Mouse (Mus musculus): ENCODE data around the gene Elmo3. TPM values are rescaled to one million over a fixed set of nuclear protein-coding genes. Genes with fewer than 3 reads are reported as not detected.

The Elmo3 gene
- polyA plus RNA-seq (2021; fragmentation: Nextera tagmentation), result 0.30 and 0.51 TPM in 2 replicates
- long read RNA-seq, experiment 1, transcript Elmo3-201 (20 exons, 3,189 nt), result major isoform, 5 of 11 reads
- long read RNA-seq, experiment 1, partial matches to known transcripts, result 0 of 11 reads
- long read RNA-seq, experiment 1, other reads (novel, unspliced or antisense), result 6 of 11 reads
- long read RNA-seq, experiment 2, result 0 reads

DNA sequence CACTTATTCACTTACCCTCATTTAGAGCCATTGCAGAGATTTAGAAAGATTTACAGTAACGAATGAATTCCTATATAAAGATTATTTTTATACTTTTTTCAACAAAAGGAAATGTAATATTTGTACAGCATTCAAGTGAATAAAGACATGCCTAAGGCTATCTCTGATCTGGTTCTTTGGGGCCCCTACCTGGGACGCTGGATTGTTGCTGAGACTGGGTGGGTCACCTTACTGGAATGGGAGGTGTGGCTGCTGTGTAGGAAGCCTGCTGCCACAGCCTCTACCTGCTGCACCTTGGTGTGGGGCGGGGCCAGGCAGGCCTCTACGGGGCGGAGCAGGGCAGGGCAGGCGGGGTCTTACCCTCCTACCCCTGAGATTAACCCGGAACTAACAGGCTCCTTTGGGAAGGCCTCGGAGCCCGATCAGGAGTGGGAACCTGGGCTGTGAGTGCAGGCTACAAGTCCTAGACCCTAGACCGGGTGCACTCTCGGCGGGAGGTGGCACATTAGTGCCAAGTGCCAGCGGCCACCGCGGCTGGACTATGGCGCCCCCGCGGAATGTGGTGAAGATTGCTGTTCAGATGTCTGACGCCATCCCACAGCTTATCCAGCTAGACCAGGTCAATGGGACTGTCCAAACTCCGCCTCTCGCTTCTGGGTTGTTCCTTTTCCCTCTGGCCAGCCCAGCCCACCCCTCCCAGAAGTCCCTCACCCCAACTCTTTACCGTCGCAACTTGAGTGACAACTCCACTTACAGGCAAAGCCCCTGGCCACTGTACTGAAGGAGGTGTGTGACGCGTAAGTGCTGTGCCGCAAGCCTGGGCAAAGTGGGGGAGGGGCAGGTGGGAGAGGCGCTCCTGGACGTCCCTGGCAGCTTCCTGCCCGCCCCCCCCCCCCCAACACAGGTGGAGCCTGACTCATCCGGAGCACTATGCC is at the start of gene Elmo3:
TSS of gene Elmo3 (plus strand) at position 391 of the 935 bp plus-strand sequence.

DNA sequence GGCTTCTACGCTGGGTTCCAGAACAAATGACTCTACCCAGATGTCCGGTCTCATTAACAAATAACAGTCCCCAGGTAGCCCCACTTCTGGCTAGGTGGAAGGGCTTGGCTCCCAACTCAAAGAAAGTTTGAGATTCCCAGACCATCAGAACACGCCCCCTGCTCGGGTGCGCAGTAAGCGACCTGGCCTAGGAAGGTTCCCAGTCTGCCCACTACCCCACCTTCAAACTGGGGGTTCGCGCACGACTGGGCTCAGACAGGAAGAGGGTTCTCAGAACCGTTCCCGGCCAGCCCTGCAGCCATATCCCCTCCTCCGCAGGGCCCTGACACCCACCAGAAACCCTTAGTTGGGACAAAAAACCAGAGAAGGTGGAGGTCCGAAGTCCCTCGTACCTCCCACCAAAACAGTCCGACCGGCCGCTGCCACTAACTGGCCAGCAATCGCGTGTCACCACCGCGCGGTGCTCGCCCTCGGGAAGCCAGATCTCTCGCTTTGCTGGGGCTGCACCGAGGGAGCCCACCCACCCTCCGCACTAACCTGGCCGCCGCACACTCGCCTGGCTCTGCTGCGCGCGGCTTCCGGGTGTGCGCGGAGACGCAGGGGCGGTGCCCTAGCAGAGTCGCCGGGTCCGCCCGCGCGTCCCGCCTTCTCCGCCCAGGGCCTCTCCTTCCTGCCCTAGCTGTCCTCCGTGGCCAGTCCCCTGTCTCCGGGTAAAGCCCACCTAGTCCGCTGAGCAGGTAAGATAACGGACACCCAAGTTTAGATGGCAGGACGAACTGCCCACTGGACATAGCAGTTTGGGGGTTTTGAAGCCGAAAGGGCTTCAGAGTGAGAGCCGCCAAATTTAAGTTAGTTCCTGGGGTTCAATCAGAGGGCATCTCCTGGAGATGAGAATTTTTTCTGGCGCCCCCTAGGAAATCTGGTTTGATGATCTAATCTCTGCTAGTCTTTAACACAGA is 41.1 kb upstream of the Elmo3 start, which contains the start of the genes Tradd and Fbxl8:
TSS of gene Tradd (minus strand) at position 586 of the 959 bp plus-strand sequence.
TSS of gene Fbxl8 (plus strand) at position 625 of the 959 bp plus-strand sequence.

DNA sequence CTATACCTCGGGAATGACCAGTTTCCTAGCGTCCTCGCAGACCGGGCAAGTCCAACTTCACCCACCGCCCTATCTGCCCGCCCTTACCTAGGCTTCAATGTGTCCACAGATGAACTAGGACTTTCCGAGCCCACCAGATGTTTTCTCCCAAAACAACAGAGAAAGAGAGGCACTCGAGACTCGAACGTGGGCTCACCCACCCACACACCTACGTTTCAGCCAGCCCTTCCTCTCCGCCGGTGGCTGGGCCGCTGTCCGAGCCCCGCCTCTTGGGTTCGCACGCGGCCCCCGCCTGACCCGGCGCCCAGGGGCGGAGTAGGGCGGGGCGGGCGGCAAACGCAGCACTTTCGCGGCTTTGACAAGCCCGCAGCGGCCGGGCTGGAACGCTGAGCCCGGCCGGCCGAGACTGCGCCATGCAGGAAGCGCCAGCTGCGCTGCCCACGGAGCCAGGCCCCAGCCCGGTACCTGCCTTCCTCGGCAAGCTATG is 35.9 kb upstream of the Elmo3 start, which contains the start of gene Hsf4:
TSS of gene Hsf4 (plus strand) at position 341 of the 487 bp plus-strand sequence.

GRCm38 (mm10) chr8:105275840-105276239 is 29.6 kb upstream of the Elmo3 start, which contains the start of gene Nol3:
Gene Nol3 (plus strand): TSS chr8:105276140.

DNA sequence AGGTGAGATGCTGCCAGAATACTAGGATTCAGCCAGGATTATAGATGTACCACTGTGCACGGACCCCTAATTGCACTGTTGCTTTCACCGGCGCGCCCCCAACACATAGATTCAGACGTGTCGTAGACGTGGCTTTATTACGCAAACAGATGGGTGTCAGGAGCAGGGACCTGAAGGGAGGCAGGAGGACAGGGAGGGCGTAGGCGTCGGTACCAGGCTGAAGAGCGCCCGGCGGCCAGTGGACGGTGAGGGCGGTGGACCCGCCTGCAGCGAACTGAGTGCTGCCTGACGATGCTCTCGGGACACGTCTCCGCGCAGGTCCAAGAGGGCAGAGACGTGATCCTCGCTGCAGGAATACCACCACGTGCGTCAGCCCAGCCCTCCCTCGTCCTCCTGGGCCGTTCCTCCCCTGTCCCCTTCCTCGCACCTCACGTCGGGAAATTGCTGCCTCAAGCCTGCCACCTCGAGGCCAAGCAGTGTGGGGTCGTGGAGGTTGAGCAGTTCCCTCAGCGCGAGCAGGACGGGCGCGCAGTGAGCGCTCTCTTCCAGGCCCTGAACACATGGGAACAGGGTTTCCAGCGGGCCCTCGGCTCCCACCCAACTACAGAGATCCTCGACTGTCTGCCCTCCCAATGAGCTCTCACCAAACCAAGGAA is 15.5 kb upstream of the Elmo3 start, which contains the start of gene 4931428F04Rik:
TSS of gene 4931428F04Rik (minus strand) at position 60 of the 656 bp plus-strand sequence.

GRCm38 (mm10) chr8:105295895-105296573 is 9.4 kb upstream of the Elmo3 start, which contains the start of gene Exoc3l:
Gene Exoc3l (minus strand): TSS chr8:105296101.

DNA sequence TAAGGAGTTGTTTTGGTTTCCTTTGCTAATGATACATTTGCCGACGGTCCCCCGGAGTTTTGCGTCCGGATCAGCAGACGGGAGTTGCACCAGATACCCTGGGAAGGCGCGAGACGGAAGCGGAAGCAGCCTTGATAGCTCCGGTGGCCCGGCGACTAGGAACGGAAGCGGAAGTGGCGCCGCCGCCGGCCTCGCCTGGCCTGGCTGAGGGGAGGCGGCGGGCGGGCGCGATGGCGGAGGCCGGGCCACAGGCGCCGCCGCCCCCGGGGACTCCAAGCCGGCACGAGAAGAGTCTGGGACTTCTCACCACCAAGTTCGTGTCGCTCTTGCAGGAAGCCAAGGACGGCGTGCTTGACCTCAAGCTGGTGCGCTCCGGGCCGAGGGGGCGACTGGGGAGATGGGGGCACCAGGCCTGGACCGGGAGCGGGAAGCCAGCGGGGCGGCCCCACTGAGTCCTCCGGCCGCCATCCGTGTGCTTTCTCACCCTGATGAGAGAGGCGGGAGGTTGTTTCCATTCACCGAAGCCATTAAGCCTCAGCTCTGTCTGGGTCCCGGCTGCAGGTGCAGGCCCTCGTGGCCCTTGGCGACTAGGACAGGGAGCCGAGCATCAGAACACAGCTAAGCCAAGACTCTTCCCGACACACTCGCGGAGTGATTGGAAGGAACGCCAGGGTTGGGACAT is 7.7 kb upstream of the Elmo3 start, which contains the start of gene E2f4:
TSS of gene E2f4 (plus strand) at position 153 of the 682 bp plus-strand sequence.

DNA sequence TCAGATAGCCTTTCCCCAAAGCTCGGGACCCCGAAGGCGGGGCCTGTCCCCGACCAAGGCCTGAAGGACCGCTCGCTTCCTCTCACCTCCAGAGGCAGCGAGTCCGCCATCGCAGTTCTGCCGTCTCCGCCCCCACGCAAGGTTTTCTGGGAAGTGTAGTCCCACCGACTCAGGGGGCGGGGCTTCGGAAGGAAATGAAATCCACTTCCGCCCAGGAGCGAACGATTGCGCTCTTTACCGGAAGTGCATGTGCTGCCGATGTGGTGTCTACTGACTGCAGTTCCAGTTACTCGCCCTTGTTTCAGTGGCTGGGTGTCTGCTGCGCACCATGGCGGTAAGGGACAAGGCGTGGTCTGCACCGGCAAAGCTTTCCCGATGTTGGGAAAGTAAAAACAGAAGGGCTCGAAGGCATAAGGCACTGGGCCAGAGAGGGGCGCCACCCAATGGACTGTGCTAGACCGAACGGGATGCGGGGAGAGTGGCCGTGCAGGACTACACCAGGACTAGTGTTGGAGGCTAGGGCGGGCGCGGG is 20.8 kb downstream of the Elmo3 start, which contains the start of the genes Lrrc29 and Tmem208:
TSS of gene Lrrc29 (minus strand) at position 138 of the 532 bp plus-strand sequence.
TSS of gene Tmem208 (plus strand) at position 214 of the 532 bp plus-strand sequence.

GRCm38 (mm10) chr8:105347428-105348221 is 42.2 kb downstream of the Elmo3 start, which contains the start of gene Fhod1:
Gene Fhod1 (minus strand): TSS chr8:105347953.

GRCm38 (mm10) chr8:105348450-105349095 is 43.2 kb downstream of the Elmo3 start, which contains the start of gene Slc9a5:
Gene Slc9a5 (plus strand): TSS chr8:105348843.

Other genes starting within 250 kb of the Elmo3 start
- not detected in 2 replicates for gene Ces3b, start 221.8 kb upstream of the Elmo3 start, polyA plus RNA-seq (2021; fragmentation: Nextera tagmentation)
- gene Ces4a, start 173.8 kb upstream of the Elmo3 start, polyA plus RNA-seq (2021; fragmentation: Nextera tagmentation), result not detected in 2 replicates
- 8.5 and 10.8 TPM in 2 replicates for gene Cbfb, start 134.9 kb upstream of the Elmo3 start, polyA plus RNA-seq (2021; fragmentation: Nextera tagmentation)
- 22.2 and 27.3 TPM in 2 replicates for gene D230025D16Rik, start 80.5 kb upstream of the Elmo3 start, polyA plus RNA-seq (2021; fragmentation: Nextera tagmentation)
- 3.3 and 4.8 TPM in 2 replicates for gene B3gnt9, start 50.4 kb upstream of the Elmo3 start, polyA plus RNA-seq (2021; fragmentation: Nextera tagmentation)
- 8.4 and 9.6 TPM in 2 replicates for gene Tradd, start 41.0 kb upstream of the Elmo3 start, polyA plus RNA-seq (2021; fragmentation: Nextera tagmentation)
- gene Fbxl8, start 41.0 kb upstream of the Elmo3 start, polyA plus RNA-seq (2021; fragmentation: Nextera tagmentation), result 1.7 and 2.3 TPM in 2 replicates
- 3.0 and 10.1 TPM in 2 replicates for gene Hsf4, start 35.8 kb upstream of the Elmo3 start, polyA plus RNA-seq (2021; fragmentation: Nextera tagmentation)
- 24.6 and 25.1 TPM in 2 replicates for gene Nol3, start 29.5 kb upstream of the Elmo3 start, polyA plus RNA-seq (2021; fragmentation: Nextera tagmentation)
- gene 4931428F04Rik, start 15.7 kb upstream of the Elmo3 start, polyA plus RNA-seq (2021; fragmentation: Nextera tagmentation), result 11.4 and 13.1 TPM in 2 replicates
- gene Exoc3l, start 9.5 kb upstream of the Elmo3 start, polyA plus RNA-seq (2021; fragmentation: Nextera tagmentation), result 3.5 and 4.2 TPM in 2 replicates
- 6.2 and 34.8 TPM in 2 replicates for gene E2f4, start 7.9 kb upstream of the Elmo3 start, polyA plus RNA-seq (2021; fragmentation: Nextera tagmentation)
- 0.59 and 0.69 TPM in 2 replicates for gene Lrrc29, start 20.7 kb downstream of the Elmo3 start, polyA plus RNA-seq (2021; fragmentation: Nextera tagmentation)
- gene Tmem208, start 20.8 kb downstream of the Elmo3 start, polyA plus RNA-seq (2021; fragmentation: Nextera tagmentation), result 107 and 111 TPM in 2 replicates
- gene Fhod1, start 42.4 kb downstream of the Elmo3 start, polyA plus RNA-seq (2021; fragmentation: Nextera tagmentation), result 0.18 and 0.25 TPM in 2 replicates
- 2.7 and 6.3 TPM in 2 replicates for gene Slc9a5, start 43.2 kb downstream of the Elmo3 start, polyA plus RNA-seq (2021; fragmentation: Nextera tagmentation)
- not detected in 2 replicates for gene Plekhg4, start 67.7 kb downstream of the Elmo3 start, polyA plus RNA-seq (2021; fragmentation: Nextera tagmentation)
- gene Kctd19, start 107.9 kb downstream of the Elmo3 start, polyA plus RNA-seq (2021; fragmentation: Nextera tagmentation), result not detected in 2 replicates
- gene Lrrc36, start 108.0 kb downstream of the Elmo3 start, polyA plus RNA-seq (2021; fragmentation: Nextera tagmentation), result 0.18 TPM in 1 of 2 replicates, not detected in the other
- gene Tppp3, start 165.9 kb downstream of the Elmo3 start, polyA plus RNA-seq (2021; fragmentation: Nextera tagmentation), result 48.4 and 62.7 TPM in 2 replicates
- gene Zdhhc1, start 191.3 kb downstream of the Elmo3 start, polyA plus RNA-seq (2021; fragmentation: Nextera tagmentation), result 21.7 and 24.6 TPM in 2 replicates
- gene Hsd11b2, start 213.2 kb downstream of the Elmo3 start, polyA plus RNA-seq (2021; fragmentation: Nextera tagmentation), result not detected in 2 replicates